Mouse (Mus musculus): Measurements from ENCODE around the gene Rtn4rl1.

DNA sequence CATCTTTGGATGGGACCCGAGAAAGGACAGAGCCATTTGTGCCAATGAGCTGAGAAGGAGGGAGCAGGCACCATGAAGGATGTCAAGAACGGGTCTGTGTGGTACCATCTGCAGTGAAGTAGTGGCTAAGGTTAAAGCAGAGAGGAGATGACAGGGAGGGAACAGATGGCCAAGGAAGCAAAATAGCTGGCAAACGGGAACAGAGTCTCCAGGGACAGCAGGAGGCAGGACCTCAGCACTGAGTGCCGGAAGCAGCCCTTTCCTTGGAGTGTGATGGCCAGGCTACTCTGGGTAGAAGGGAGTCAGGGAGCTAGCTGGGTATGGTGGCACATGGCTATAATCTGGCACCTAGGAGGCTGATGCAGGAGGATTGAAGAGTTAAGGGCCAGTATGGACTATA, 5.2 kb downstream of the Rtn4rl1 start:
- TF ChIP-seq POLR2A (IDR thresholded peaks at IDR 0.05; ENCODE audit: insufficient read depth, low read length) (no peak), EP300 (IDR thresholded peaks at IDR 0.05; ENCODE audit: insufficient read depth, low read depth, low read length) (no peak)
